In genomic region chr14:12112548-12113011, GRCm38 (mm10) we compare ENCODE assay signal across 9 mouse cellular contexts.
A peak's percentile ranks its signal among the peaks of the same experiment; 100 is the strongest.
DNase-seq lines count a peak whose midpoint lies in the region; ATAC-seq lines count a peak whose summit lies in the region.
"Had no signal": no experiment of that assay in that cellular context is flagged by ENCODE, and none has a peak within 500 bp of the region (broad histone marks: within the 10 kb centered on the region; RNA-seq: fewer than 3 reads in every experiment).

No protein-coding gene starts in this region.

- H3K4me2 ChIP-seq in hindbrain, embryonic 16.5 days (ENCODE audit: low read length), result no peak overlapping the region

- H3K4me3 ChIP-seq in hindbrain, embryonic 16.5 days (ENCODE audit: low read length), result no peak overlapping the region
- H3K4me3 ChIP-seq: megakaryocyte, embryonic 14.5 days had no signal

- H3K9ac ChIP-seq in hindbrain, embryonic 16.5 days (ENCODE audit: low read depth, low read length), result no peak overlapping the region

- H3K27me3 ChIP-seq in hindbrain, embryonic 16.5 days (replicated peaks; ENCODE audit: control insufficient read depth, insufficient read depth, low read length), result no peaks in the 10 kb centered on the region
- H3K27me3 ChIP-seq: megakaryocyte, embryonic 14.5 days had no signal

- peak; percentile 41 to 80 for DNase-seq in adrenal gland, adult (ENCODE audit: inconsistent age in 2 of 2, low spot score in 1 of 2)
- no peak for DNase-seq in adrenal gland, adult 8-10 months
- DNase-seq in right cerebral cortex, postnatal 4 days, result peak; percentile 13
- no peak for DNase-seq in right cerebral cortex, adult 18-20 months
- DNase-seq in kidney, postnatal 14 days, result peak; percentile 88
- peak; percentile 73 for DNase-seq in skeletal muscle tissue, adult 2 months (ENCODE audit: low read depth, low spot score)
- no peak for DNase-seq in B cell, adult 2 months

- no peak overlapping the region for H3K27ac ChIP-seq in hindbrain, embryonic 16.5 days (ENCODE audit: low read depth, low read length)

- peaks cover 2% of the 10 kb centered on the region; the same call in 1 of the 2 replicates for H3K4me1 ChIP-seq in hindbrain, embryonic 16.5 days (ENCODE audit: control insufficient read depth, insufficient read depth, low read depth, low read length)

- no peak for ATAC-seq in hindbrain, embryonic 16.5 days

- H3K9me3 ChIP-seq in hindbrain, embryonic 16.5 days (ENCODE audit: control insufficient read depth, low read length), result no peaks in the 10 kb centered on the region

- no peaks in the 10 kb centered on the region for H3K36me3 ChIP-seq in hindbrain, embryonic 16.5 days (ENCODE audit: control insufficient read depth, insufficient read depth, low read length)

- 74% methylated on average over 2 of the region's 2 CpGs for WGBS in hindbrain, embryonic 16.5 days

Comparison
In these comparisons a context has a peak if more than half of its experiments do, and no peak if none do; other contexts are left out.
1. DNase-seq: peak in adrenal gland, adult (2 of 2), right cerebral cortex, postnatal 4 days (single experiment), kidney, postnatal 14 days (single experiment) and skeletal muscle tissue, adult 2 months (single experiment); none in adrenal gland, adult 8-10 months (single experiment), right cerebral cortex, adult 18-20 months (single experiment) and B cell, adult 2 months (0 of 2).